Mouse (Mus musculus) forebrain, embryonic 13.5 days (tissue): ENCODE results near the gene Alg11. TPM values are rescaled to one million over a fixed set of nuclear protein-coding genes. Genes with fewer than 3 reads are reported as not detected.
A peak's percentile ranks its signal among the peaks of the same experiment; 100 is the strongest.

Experiments
- ATAC-seq: fragments of 200-750 bp; cut with Nextera tagmentation; 2 replicates; pipeline ENCODE4 v1.8.0; 2017
- H3K27ac ChIP-seq: fragments of 300-500 bp; sonication (generic); 2 replicates; pipeline ENCODE4 v1.5.1; 2015; ENCODE audit warnings: inconsistent platforms, mild to moderate bottlenecking, moderate library complexity
- H3K27me3 ChIP-seq: fragments of 300-500 bp; sonication (generic); 2 replicates; pipeline ENCODE4 v1.6.1; 2015; ENCODE audit warnings: mild to moderate bottlenecking, inconsistent platforms
- H3K36me3 ChIP-seq: fragments of 300-500 bp; sonication (generic); 2 replicates; pipeline ENCODE4 v1.6.1; 2015; ENCODE audit warnings: mild to moderate bottlenecking, inconsistent platforms; ENCODE audit not compliant: poor library complexity, severe bottlenecking
- H3K4me1 ChIP-seq: fragments of 300-500 bp; sonication (generic); 2 replicates; pipeline ENCODE4 v1.6.1; 2015; ENCODE audit warnings: inconsistent platforms
- H3K4me2 ChIP-seq: fragments of 300-500 bp; sonication (generic); 2 replicates; pipeline ENCODE4 v1.6.1; 2015; ENCODE audit warnings: inconsistent platforms, mild to moderate bottlenecking, moderate library complexity
- H3K4me3 ChIP-seq: fragments of 300-500 bp; sonication (generic); 2 replicates; pipeline ENCODE4 v1.5.1; 2015; ENCODE audit warnings: mild to moderate bottlenecking, inconsistent platforms
- H3K9ac ChIP-seq: fragments of 300-500 bp; sonication (generic); 2 replicates; pipeline ENCODE4 v1.6.1; 2015; ENCODE audit warnings: mild to moderate bottlenecking, inconsistent platforms
- H3K9me3 ChIP-seq: fragments of 300-500 bp; sonication (generic); replicated peaks from 2 replicates; pipeline ENCODE4 v1.6.1; 2016; ENCODE audit warnings: inconsistent platforms
- WGBS: fragments of 180-500 bp; shearing (Covaris S2); methylation state at CpG from one replicate; pipeline ENCODE4 v1.1.7; 2015; 5-methylcytosine and 5-hydroxymethylcytosine counted together
- polyA plus RNA-seq: library from polyadenylated mRNA; unstranded; fragments of >200 nt; fragmentation: Nextera tagmentation; extraction: Ambion mirVana; gene quantifications from 2 replicates; pipeline ENCODE4 v1.2.1, GENCODE M21; 2015

Gene Alg11
- polyA plus RNA-seq, result 28.9 and 29.6 TPM in 2 replicates

- Histone ChIP-seq H3K9ac (peak within 1 kb of the TSS; percentile 78), H3K4me3 (peak within 1 kb of the TSS; percentile 67), H3K27me3 (peaks cover 18% of the 10 kb centered on the region), H3K36me3 (peaks cover 28% of the 10 kb centered on the region), H3K4me1 (peaks cover 10% of the 10 kb centered on the region), H3K27ac (no peak within 1 kb of the TSS), H3K4me2 (peak within 1 kb of the TSS; percentile 89), H3K9me3 (no peaks in the 10 kb centered on the region; the same call in 1 of the 2 replicates)
- ATAC-seq, result peak; percentile 100
- WGBS, result under 1% methylated on average over 30 of the region's 36 CpGs
Measured at GRCm38 (mm10) chr8:22060446-22060889, at the start of gene Alg11. Gene Alg11 (plus strand): TSS chr8:22060721.

- Histone ChIP-seq H3K4me2 (peak overlapping the region; percentile 48), H3K27me3 (peaks cover 40% of the 10 kb centered on the region)
- ATAC-seq, result peak; percentile 74
Measured at GRCm38 (mm10) chr8:22013034-22013707, 47.4 kb upstream of the Alg11 start.

GRCm38 (mm10) chr8:22017731-22018130 lies 42.8 kb upstream of the Alg11 start:
- no peak for ATAC-seq
- no peaks in the 10 kb centered on the region for H3K36me3 ChIP-seq

More at GRCm38 (mm10) chr8:22013034-22013707, 47.4 kb upstream of the Alg11 start:
- Histone ChIP-seq H3K36me3 (no peaks in the 10 kb centered on the region), H3K4me1 (peaks cover 7% of the 10 kb centered on the region; the same call in 1 of the 2 replicates), H3K4me3 (peak overlapping the region; percentile 22), H3K9ac (no peak overlapping the region), H3K9me3 (no peaks in the 10 kb centered on the region), H3K27ac (no peak overlapping the region)
- 26% methylated on average over 24 of the region's 24 CpGs for WGBS

GRCm38 (mm10) chr8:22019498-22019897 lies 41.0 kb upstream of the Alg11 start:
- 92% methylated on average over 5 of the region's 5 CpGs for WGBS
- Histone ChIP-seq H3K36me3 (no peaks in the 10 kb centered on the region), H3K4me3 (no peak overlapping the region), H3K4me1 (no peaks in the 10 kb centered on the region), H3K9ac (no peak overlapping the region), H3K4me2 (no peak overlapping the region), H3K27me3 (peaks cover 19% of the 10 kb centered on the region), H3K9me3 (no peaks in the 10 kb centered on the region), H3K27ac (no peak overlapping the region)
- no peak for ATAC-seq

More at GRCm38 (mm10) chr8:22017731-22018130, 42.8 kb upstream of the Alg11 start:
- H3K4me1 ChIP-seq, result peaks cover 5% of the 10 kb centered on the region; the same call in 1 of the 2 replicates
- H3K4me2 ChIP-seq, result no peak overlapping the region
- no peaks in the 10 kb centered on the region for H3K9me3 ChIP-seq
- H3K4me3 ChIP-seq, result no peak overlapping the region
- H3K27me3 ChIP-seq, result peaks cover 24% of the 10 kb centered on the region
- 22% methylated on average over 7 of the region's 7 CpGs for WGBS
- no peak overlapping the region for H3K9ac ChIP-seq
- H3K27ac ChIP-seq, result no peak overlapping the region

- 57% methylated on average over 7 of the region's 7 CpGs for WGBS
- Histone ChIP-seq H3K9me3 (no peaks in the 10 kb centered on the region), H3K4me3 (no peak overlapping the region), H3K27ac (no peak overlapping the region), H3K4me2 (no peak overlapping the region), H3K27me3 (0 out of 2 replicates have a peak, but pooled peaks cover 3% of the 10 kb centered on the region), H3K9ac (no peak overlapping the region), H3K36me3 (no peaks in the 10 kb centered on the region), H3K4me1 (no peaks in the 10 kb centered on the region)
- no peak for ATAC-seq
Measured at GRCm38 (mm10) chr8:22022244-22022643, 38.3 kb upstream of the Alg11 start.

GRCm38 (mm10) chr8:22025241-22025640 lies 35.3 kb upstream of the Alg11 start:
- Histone ChIP-seq H3K4me3 (no peak overlapping the region), H3K9ac (no peak overlapping the region), H3K27me3 (no peaks in the 10 kb centered on the region), H3K4me1 (no peaks in the 10 kb centered on the region), H3K9me3 (no peaks in the 10 kb centered on the region), H3K4me2 (no peak overlapping the region), H3K36me3 (no peaks in the 10 kb centered on the region), H3K27ac (no peak overlapping the region)
- ATAC-seq, result no peak
- 81% methylated on average over 4 of the region's 4 CpGs for WGBS

GRCm38 (mm10) chr8:22028973-22029372 lies 31.5 kb upstream of the Alg11 start:
- Histone ChIP-seq H3K36me3 (no peaks in the 10 kb centered on the region), H3K4me1 (no peaks in the 10 kb centered on the region), H3K4me3 (no peak overlapping the region), H3K4me2 (no peak overlapping the region), H3K9me3 (no peaks in the 10 kb centered on the region), H3K27ac (no peak overlapping the region), H3K27me3 (no peaks in the 10 kb centered on the region), H3K9ac (no peak overlapping the region)
- 90% methylated on average over 3 of the region's 3 CpGs for WGBS
- no peak for ATAC-seq

- no peak overlapping the region for H3K27ac ChIP-seq
- WGBS, result 89% methylated on average over 3 of the region's 3 CpGs
- H3K9me3 ChIP-seq, result no peaks in the 10 kb centered on the region
- H3K4me3 ChIP-seq, result no peak overlapping the region
- no peak for ATAC-seq
- H3K27me3 ChIP-seq, result no peaks in the 10 kb centered on the region
- H3K4me1 ChIP-seq, result no peaks in the 10 kb centered on the region
- H3K4me2 ChIP-seq, result no peak overlapping the region
- H3K36me3 ChIP-seq, result no peaks in the 10 kb centered on the region
- no peak overlapping the region for H3K9ac ChIP-seq
Measured at GRCm38 (mm10) chr8:22030990-22031389, 29.5 kb upstream of the Alg11 start.

- H3K4me3 ChIP-seq, result no peak overlapping the region
- no peak overlapping the region for H3K4me2 ChIP-seq
- H3K27ac ChIP-seq, result no peak overlapping the region
- no peaks in the 10 kb centered on the region for H3K36me3 ChIP-seq
- no peak overlapping the region for H3K9ac ChIP-seq
- ATAC-seq, result no peak
- no peaks in the 10 kb centered on the region for H3K9me3 ChIP-seq
- no peaks in the 10 kb centered on the region; the same call in 1 of the 2 replicates for H3K4me1 ChIP-seq
- 87% methylated on average over 9 of the region's 9 CpGs for WGBS
- H3K27me3 ChIP-seq, result peaks cover 5% of the 10 kb centered on the region
Measured at GRCm38 (mm10) chr8:22036137-22036536, 24.4 kb upstream of the Alg11 start.

- Histone ChIP-seq H3K4me3 (no peak overlapping the region), H3K27ac (no peak overlapping the region), H3K27me3 (peaks cover 5% of the 10 kb centered on the region), H3K4me2 (no peak overlapping the region), H3K4me1 (no peaks in the 10 kb centered on the region; the same call in 1 of the 2 replicates), H3K9ac (no peak overlapping the region), H3K9me3 (no peaks in the 10 kb centered on the region), H3K36me3 (no peaks in the 10 kb centered on the region)
- 85% methylated on average over 7 of the region's 7 CpGs for whole genome bisulfite sequencing
- ATAC-seq, result no peak
Measured at GRCm38 (mm10) chr8:22037022-22037421, 23.5 kb upstream of the Alg11 start.

GRCm38 (mm10) chr8:22039468-22040152 lies 20.9 kb upstream of the Alg11 start:
- ATAC-seq, result no peak
- no peaks in the 10 kb centered on the region for H3K36me3 ChIP-seq
- no peaks in the 10 kb centered on the region; the same call in 1 of the 2 replicates for H3K4me1 ChIP-seq
- peak overlapping the region; percentile 28 for H3K4me2 ChIP-seq
- H3K4me3 ChIP-seq, result no peak overlapping the region
- no peaks in the 10 kb centered on the region for H3K9me3 ChIP-seq
- WGBS, result 7% methylated on average over 15 of the region's 15 CpGs
- no peak overlapping the region for H3K27ac ChIP-seq
- no peak overlapping the region for H3K9ac ChIP-seq
- peaks cover 5% of the 10 kb centered on the region for H3K27me3 ChIP-seq

GRCm38 (mm10) chr8:22040153-22040509 lies 20.4 kb upstream of the Alg11 start:
- Histone ChIP-seq H3K27me3 (peaks cover 5% of the 10 kb centered on the region), H3K9me3 (no peaks in the 10 kb centered on the region), H3K4me1 (no peaks in the 10 kb centered on the region; the same call in 1 of the 2 replicates), H3K4me2 (no peak overlapping the region), H3K36me3 (no peaks in the 10 kb centered on the region), H3K27ac (no peak overlapping the region), H3K9ac (no peak overlapping the region), H3K4me3 (no peak overlapping the region)
- ATAC-seq, result no peak
- WGBS, result 35% methylated on average over 6 of the region's 6 CpGs
